Mouse (Mus musculus): ENCODE measurements around the gene Taz. TPM values are rescaled to one million over a fixed set of nuclear protein-coding genes. Genes with fewer than 3 reads are reported as not detected.
A peak's percentile ranks its signal among the peaks of the same experiment; 100 is the strongest.

Gene Taz
- polyA plus RNA-seq, 1 experiment: 29.6 TPM

- Histone ChIP-seq H3K4me1 (peaks cover 26% of the 10 kb centered on the region), H3K27me3 (replicated peaks) (peaks cover 12% of the 10 kb centered on the region), H3K4me3 (replicated peaks) (no peak overlapping the region), H3K36me3 (replicated peaks; ENCODE audit: low read length) (peaks cover 40% of the 10 kb centered on the region), H3K9me3 (peaks cover 5% of the 10 kb centered on the region; the same call in 1 of the 2 replicates)
- no peak for TF ChIP-seq GATA1 (IDR thresholded peaks at IDR 0.05; ENCODE audit: borderline replicate concordance, low read length)
- TF ChIP-seq FLI1 (IDR thresholded peaks at IDR 0.05; ENCODE audit: low read length): no peak
Observed at GRCm38 (mm10) chrX:74273422-74274322, 8.0 kb upstream of the Taz start.

GRCm38 (mm10) chrX:74277916-74278315 lies 3.8 kb upstream of the Taz start:
- TF ChIP-seq GATA1 (IDR thresholded peaks at IDR 0.05; ENCODE audit: borderline replicate concordance, low read length) (no peak), FLI1 (IDR thresholded peaks at IDR 0.05; ENCODE audit: low read length) (no peak)
- no peak overlapping the region for H3K4me3 ChIP-seq (replicated peaks)
- H3K4me1 ChIP-seq: peaks cover 22% of the 10 kb centered on the region
- H3K27me3 ChIP-seq (replicated peaks): peaks cover 25% of the 10 kb centered on the region
- no peaks in the 10 kb centered on the region for H3K9me3 ChIP-seq
- H3K36me3 ChIP-seq (replicated peaks; ENCODE audit: low read length): peaks cover 31% of the 10 kb centered on the region

GRCm38 (mm10) chrX:74281041-74281731 lies 526 bp upstream of the Taz start:
- no peaks in the 10 kb centered on the region for H3K9me3 ChIP-seq

GRCm38 (mm10) chrX:74282395-74283091 lies 831 bp downstream of the Taz start:
- peaks cover 19% of the 10 kb centered on the region for H3K27me3 ChIP-seq (replicated peaks)
- H3K4me1 ChIP-seq: peaks cover 21% of the 10 kb centered on the region
- H3K36me3 ChIP-seq (replicated peaks; ENCODE audit: low read length): peaks cover 31% of the 10 kb centered on the region
- TF ChIP-seq GATA1 (IDR thresholded peaks at IDR 0.05; ENCODE audit: borderline replicate concordance, low read length) (no peak), FLI1 (IDR thresholded peaks at IDR 0.05; ENCODE audit: low read length) (no peak)
- H3K4me3 ChIP-seq (replicated peaks): peak overlapping the region; percentile 95
- H3K9me3 ChIP-seq: no peaks in the 10 kb centered on the region

More at GRCm38 (mm10) chrX:74281041-74281731, 526 bp upstream of the Taz start:
- Histone ChIP-seq H3K36me3 (replicated peaks; ENCODE audit: low read length) (peaks cover 36% of the 10 kb centered on the region), H3K4me3 (replicated peaks) (peak overlapping the region; percentile 95), H3K27me3 (replicated peaks) (peaks cover 21% of the 10 kb centered on the region), H3K4me1 (peaks cover 24% of the 10 kb centered on the region)
- TF ChIP-seq FLI1 (IDR thresholded peaks at IDR 0.05; ENCODE audit: low read length): no peak
- no peak for TF ChIP-seq GATA1 (IDR thresholded peaks at IDR 0.05; ENCODE audit: borderline replicate concordance, low read length)

- TF ChIP-seq FLI1 (IDR thresholded peaks at IDR 0.05; ENCODE audit: low read length): no peak
- TF ChIP-seq GATA1 (IDR thresholded peaks at IDR 0.05; ENCODE audit: borderline replicate concordance, low read length): no peak
- Histone ChIP-seq H3K4me3 (replicated peaks) (peak overlapping the region; percentile 95), H3K27me3 (replicated peaks) (peaks cover 19% of the 10 kb centered on the region), H3K9me3 (no peaks in the 10 kb centered on the region), H3K4me1 (peaks cover 19% of the 10 kb centered on the region), H3K36me3 (replicated peaks; ENCODE audit: low read length) (peaks cover 36% of the 10 kb centered on the region)
Observed at GRCm38 (mm10) chrX:74283092-74283437, 1.4 kb downstream of the Taz start.

- TF ChIP-seq FLI1 (IDR thresholded peaks at IDR 0.05; ENCODE audit: low read length) (no peak), GATA1 (IDR thresholded peaks at IDR 0.05; ENCODE audit: borderline replicate concordance, low read length) (no peak)
- peaks cover 6% of the 10 kb centered on the region; the same call in 1 of the 2 replicates for H3K4me1 ChIP-seq
- H3K36me3 ChIP-seq (replicated peaks; ENCODE audit: low read length): peaks cover 22% of the 10 kb centered on the region
- H3K9me3 ChIP-seq: 0 out of 2 replicates have a peak, but pooled peaks cover 3% of the 10 kb centered on the region
- peaks cover 12% of the 10 kb centered on the region for H3K27me3 ChIP-seq (replicated peaks)
- no peak overlapping the region for H3K4me3 ChIP-seq (replicated peaks)
Observed at GRCm38 (mm10) chrX:74293431-74293830, 11.7 kb downstream of the Taz start.

GRCm38 (mm10) chrX:74296538-74297448 lies 15.1 kb downstream of the Taz start, which contains the start of gene Atp6ap1:
Atp6ap1 (plus strand) TSS chrX:74297097.
- Histone ChIP-seq H3K4me1 (peaks cover 14% of the 10 kb centered on the region; the same call in 1 of the 2 replicates), H3K4me3 (replicated peaks) (peak within 1 kb of the TSS; percentile 97), H3K27me3 (replicated peaks) (peaks cover 11% of the 10 kb centered on the region), H3K36me3 (replicated peaks; ENCODE audit: low read length) (peaks cover 35% of the 10 kb centered on the region), H3K9me3 (0 out of 2 replicates have a peak, but pooled peaks cover 3% of the 10 kb centered on the region)
- TF ChIP-seq FLI1 (IDR thresholded peaks at IDR 0.05; ENCODE audit: low read length): no peak
- TF ChIP-seq GATA1 (IDR thresholded peaks at IDR 0.05; ENCODE audit: borderline replicate concordance, low read length): no peak

- H3K27me3 ChIP-seq (replicated peaks): peaks cover 21% of the 10 kb centered on the region
- peaks cover 50% of the 10 kb centered on the region for H3K36me3 ChIP-seq (replicated peaks; ENCODE audit: low read length)
- H3K9me3 ChIP-seq: 0 out of 2 replicates have a peak, but pooled peaks cover 3% of the 10 kb centered on the region
- H3K4me3 ChIP-seq (replicated peaks): peak overlapping the region; percentile 7
- peaks cover 14% of the 10 kb centered on the region; the same call in 1 of the 2 replicates for H3K4me1 ChIP-seq
- TF ChIP-seq FLI1 (IDR thresholded peaks at IDR 0.05; ENCODE audit: low read length) (no peak), GATA1 (IDR thresholded peaks at IDR 0.05; ENCODE audit: borderline replicate concordance, low read length) (no peak)
Observed at GRCm38 (mm10) chrX:74298348-74298747, 16.6 kb downstream of the Taz start.

Measured in megakaryocyte, embryonic 14.5 days (primary cell).